Mouse (Mus musculus) kidney, adult 11 months (tissue): ENCODE measurements around the gene Pdzrn4.
A peak's percentile ranks its signal among the peaks of the same experiment; 100 is the strongest.

ENCODE experiments used
- DNase-seq: peaks from one replicate; pipeline ENCODE4 v3.0.0; 2022

Pdzrn4 gene

GRCm38 (mm10) chr15:92597011-92597780 is 200.5 kb downstream of the Pdzrn4 start:
- DNase-seq: peak; percentile 9

- DNase-seq: no peak
Observed at GRCm38 (mm10) chr15:92598380-92599295, 202.0 kb downstream of the Pdzrn4 start.

GRCm38 (mm10) chr15:92599381-92599780 is 202.7 kb downstream of the Pdzrn4 start:
- DNase-seq: no peak

- DNase-seq: no peak
Observed at GRCm38 (mm10) chr15:92610866-92611265, 214.2 kb downstream of the Pdzrn4 start.

- DNase-seq: no peak
Observed at GRCm38 (mm10) chr15:92612386-92612785, 215.7 kb downstream of the Pdzrn4 start.

GRCm38 (mm10) chr15:92613228-92613627 is 216.5 kb downstream of the Pdzrn4 start:
- DNase-seq: no peak

GRCm38 (mm10) chr15:92621731-92622234 is 225.1 kb downstream of the Pdzrn4 start:
- no peak for DNase-seq

- no peak for DNase-seq
Observed at GRCm38 (mm10) chr15:92622323-92622722, 225.6 kb downstream of the Pdzrn4 start.

GRCm38 (mm10) chr15:92629172-92629571 is 232.5 kb downstream of the Pdzrn4 start:
- no peak for DNase-seq

- no peak for DNase-seq
Observed at GRCm38 (mm10) chr15:92634044-92634610, 237.4 kb downstream of the Pdzrn4 start.

GRCm38 (mm10) chr15:92640212-92641082 is 243.8 kb downstream of the Pdzrn4 start:
- no peak for DNase-seq

GRCm38 (mm10) chr15:92671279-92672051 is 274.8 kb downstream of the Pdzrn4 start:
- no peak for DNase-seq

- no peak for DNase-seq
Observed at GRCm38 (mm10) chr15:92676096-92676495, 279.4 kb downstream of the Pdzrn4 start.

- no peak for DNase-seq
Observed at GRCm38 (mm10) chr15:92678377-92678776, 281.7 kb downstream of the Pdzrn4 start.

- DNase-seq: no peak
Observed at GRCm38 (mm10) chr15:92679541-92679940, 282.9 kb downstream of the Pdzrn4 start.

GRCm38 (mm10) chr15:92696276-92696956 is 299.7 kb downstream of the Pdzrn4 start:
- DNase-seq: no peak

- DNase-seq: no peak
Observed at GRCm38 (mm10) chr15:92704146-92704545, 307.5 kb downstream of the Pdzrn4 start.

- no peak for DNase-seq
Observed at GRCm38 (mm10) chr15:92738676-92739075, 342.0 kb downstream of the Pdzrn4 start.

GRCm38 (mm10) chr15:92739887-92740286 is 343.2 kb downstream of the Pdzrn4 start:
- DNase-seq: no peak

GRCm38 (mm10) chr15:92743624-92744023 is 346.9 kb downstream of the Pdzrn4 start:
- DNase-seq: no peak

GRCm38 (mm10) chr15:92746081-92746480 is 349.4 kb downstream of the Pdzrn4 start:
- no peak for DNase-seq
